Mouse (Mus musculus) cerebellum, postnatal 10 days (tissue): ENCODE measurements around the gene Cd86.

ENCODE experiments used
- DNase-seq, 2 experiments: peaks; one replicate each; pipeline ENCODE4 v3.0.0; 2021; ENCODE audit warnings: mixed read lengths in 2 of 2

Cd86 gene

DNA sequence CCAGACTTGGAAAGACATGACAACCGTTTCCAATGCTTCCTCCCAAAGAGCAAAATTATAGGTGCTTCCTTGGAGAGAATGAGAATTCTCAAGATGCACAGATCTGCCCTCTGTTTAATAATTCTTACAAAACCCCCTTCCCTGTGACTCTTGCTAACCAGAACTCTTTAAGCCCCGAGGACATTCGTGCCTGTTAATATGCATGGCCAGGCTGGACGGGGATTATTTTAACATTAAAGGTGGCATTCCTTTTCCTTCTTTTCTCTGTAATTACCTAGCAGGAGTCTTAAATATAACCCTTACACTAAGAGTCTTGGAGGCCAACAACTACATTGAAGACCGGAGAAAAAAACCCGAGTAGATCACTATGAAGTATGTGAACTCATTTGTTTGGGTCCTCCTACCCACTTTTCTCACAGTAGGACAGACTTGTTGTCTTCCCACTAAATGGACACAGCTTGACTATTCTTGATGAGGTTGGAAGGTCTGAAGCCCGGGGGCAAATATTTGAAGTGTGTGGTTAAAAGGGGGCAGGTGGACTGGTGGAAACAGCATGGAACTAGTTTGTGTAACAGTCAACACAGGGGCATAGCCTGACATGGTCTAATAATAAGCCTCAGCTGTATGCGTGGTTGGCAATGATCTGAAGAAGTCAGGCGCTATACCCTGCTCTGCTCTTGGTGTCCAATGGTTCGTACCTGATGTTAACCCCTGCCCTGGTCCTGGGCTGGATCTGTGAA, 69.0 kb downstream of the Cd86 start:
- no peak for DNase-seq

- DNase-seq, result no peak
These were observed 76.0 kb downstream of the Cd86 start for GRCm38 (mm10) chr16:36589898-36590297.

DNA sequence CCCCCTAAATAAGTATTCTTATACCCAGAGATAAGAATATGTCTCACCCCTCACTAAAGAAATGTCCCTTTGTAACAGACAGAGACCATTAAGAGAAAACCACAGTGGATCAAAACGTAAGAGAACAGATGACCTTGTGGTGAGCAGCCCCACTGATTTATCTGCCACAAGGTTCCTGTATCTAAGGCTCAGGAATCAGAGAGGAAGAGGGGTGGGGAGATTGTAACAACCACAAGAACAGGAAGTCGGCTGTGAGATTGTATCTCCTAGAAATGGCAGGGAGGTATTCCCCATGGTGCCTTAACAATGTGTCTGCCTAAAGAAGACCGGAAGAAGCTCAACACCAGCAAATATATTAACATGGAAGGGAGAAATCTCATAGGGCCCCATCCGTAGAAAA, 77.9 kb downstream of the Cd86 start:
- no peak for DNase-seq

GRCm38 (mm10) chr16:36582073-36582472, 83.8 kb downstream of the Cd86 start:
- DNase-seq, result no peak

GRCm38 (mm10) chr16:36571942-36572341, 93.9 kb downstream of the Cd86 start:
- DNase-seq, result no peak

- DNase-seq, result peak; percentile 14 to 16
These were observed 104.2 kb downstream of the Cd86 start, which contains the start of gene Casr for GRCm38 (mm10) chr16:36561386-36562338. TSS of gene Casr (minus strand) at chr16:36562141.

- no peak for DNase-seq
These were observed 106.3 kb downstream of the Cd86 start for GRCm38 (mm10) chr16:36559573-36559972.

- DNase-seq, result no peak
These were observed 110.2 kb downstream of the Cd86 start for GRCm38 (mm10) chr16:36555672-36556165.
